Mouse (Mus musculus) liver, embryonic 12.5 days (tissue): ENCODE results near the gene Idh3a. TPM values are rescaled to one million over a fixed set of nuclear protein-coding genes. Genes with fewer than 3 reads are reported as not detected.

Experiments
- ATAC-seq: fragments of 200-750 bp; cut with Nextera tagmentation; 2 replicates; pipeline ENCODE4 v1.8.0; 2017; ENCODE audit warnings: moderate number of reproducible peaks, mild to moderate bottlenecking, moderate library complexity
- H3K27ac ChIP-seq: fragments of 300-500 bp; sonication (generic); 2 replicates; pipeline ENCODE4 v1.5.1; 2016; ENCODE audit warnings: mild to moderate bottlenecking
- H3K27me3 ChIP-seq: fragments of 300-500 bp; sonication (generic); replicated peaks from 2 replicates; pipeline ENCODE4 v1.6.1; 2016; ENCODE audit warnings: mild to moderate bottlenecking, moderate library complexity
- H3K36me3 ChIP-seq: fragments of 300-500 bp; sonication (generic); 2 replicates; pipeline ENCODE4 v1.6.1; 2016; ENCODE audit warnings: mild to moderate bottlenecking, moderate library complexity
- H3K4me1 ChIP-seq: fragments of 300-500 bp; sonication (generic); 2 replicates; pipeline ENCODE4 v1.6.1; 2016
- H3K4me2 ChIP-seq: fragments of 300-500 bp; sonication (generic); 2 replicates; pipeline ENCODE4 v1.6.1; 2016; ENCODE audit warnings: mild to moderate bottlenecking, moderate library complexity
- H3K4me3 ChIP-seq: fragments of 300-500 bp; sonication (generic); 2 replicates; pipeline ENCODE4 v1.5.1; 2016; ENCODE audit warnings: mild to moderate bottlenecking, moderate library complexity
- H3K9ac ChIP-seq: fragments of 300-500 bp; sonication (generic); 2 replicates; pipeline ENCODE4 v1.6.1; 2016; ENCODE audit warnings: mild to moderate bottlenecking, moderate library complexity
- H3K9me3 ChIP-seq: fragments of 300-500 bp; sonication (generic); replicated peaks from 2 replicates; pipeline ENCODE4 v1.6.1; 2016; ENCODE audit warnings: mild to moderate bottlenecking, moderate library complexity
- WGBS: fragments of 180-500 bp; shearing (Covaris S2); methylation state at CpG from one replicate; pipeline ENCODE4 v1.1.7; 2016; ENCODE audit not compliant: insufficient replicate concordance; 5-methylcytosine and 5-hydroxymethylcytosine counted together
- polyA plus RNA-seq: library from polyadenylated mRNA; unstranded; fragments of >200 nt; fragmentation: Nextera tagmentation; extraction: Ambion mirVana; gene quantifications from 2 replicates; pipeline ENCODE4 v1.2.1, GENCODE M21; 2016

The Idh3a gene
- polyA plus RNA-seq, 1 experiment from 2014 or later, result 150 TPM

DNA sequence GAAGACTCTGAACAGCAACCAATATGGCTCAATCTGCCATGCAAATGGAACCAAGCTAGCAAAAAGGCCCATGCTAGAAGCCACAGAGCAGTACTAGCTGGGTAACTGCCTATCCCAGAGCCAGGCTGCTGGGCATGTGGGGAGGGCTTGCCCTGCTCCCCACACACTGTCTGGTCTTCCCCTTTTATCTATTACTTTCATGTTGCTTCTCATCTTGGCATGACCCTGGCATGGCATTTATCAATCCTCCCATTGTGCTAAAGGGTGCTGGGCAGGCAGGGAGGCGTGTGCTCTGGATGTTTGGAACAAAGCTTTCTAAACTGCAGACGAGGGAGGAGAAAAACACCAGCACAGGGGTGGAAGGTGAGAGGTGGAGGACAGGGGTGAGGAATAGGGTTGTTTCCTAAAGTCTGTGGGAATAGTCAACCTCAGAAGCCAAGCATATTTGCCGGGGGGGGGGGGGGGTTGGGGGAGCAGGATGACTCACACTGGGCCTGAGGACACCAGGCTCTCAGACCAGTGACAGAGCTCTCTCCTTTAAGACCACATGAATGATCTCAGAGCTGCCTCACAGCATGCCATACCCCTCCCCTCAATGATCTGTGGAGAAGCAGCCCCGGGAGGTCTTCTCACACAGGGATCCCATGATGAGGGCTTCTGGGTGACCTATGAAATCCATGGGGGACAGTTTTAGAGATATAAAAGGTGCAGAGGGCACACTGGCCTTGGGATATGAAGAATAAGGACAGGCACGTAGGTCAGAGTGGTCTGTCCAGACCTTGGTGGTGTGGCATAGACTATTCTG, 51.6 kb downstream of the Idh3a start:
- Histone ChIP-seq H3K27me3 (no peaks in the 10 kb centered on the region), H3K4me3 (no peak overlapping the region), H3K9ac (no peak overlapping the region), H3K9me3 (no peaks in the 10 kb centered on the region), H3K4me1 (peaks cover 13% of the 10 kb centered on the region), H3K4me2 (no peak overlapping the region), H3K27ac (no peak overlapping the region), H3K36me3 (no peaks in the 10 kb centered on the region)
- 50% methylated on average over 4 of the region's 5 CpGs for WGBS
- no peak for ATAC-seq

DNA sequence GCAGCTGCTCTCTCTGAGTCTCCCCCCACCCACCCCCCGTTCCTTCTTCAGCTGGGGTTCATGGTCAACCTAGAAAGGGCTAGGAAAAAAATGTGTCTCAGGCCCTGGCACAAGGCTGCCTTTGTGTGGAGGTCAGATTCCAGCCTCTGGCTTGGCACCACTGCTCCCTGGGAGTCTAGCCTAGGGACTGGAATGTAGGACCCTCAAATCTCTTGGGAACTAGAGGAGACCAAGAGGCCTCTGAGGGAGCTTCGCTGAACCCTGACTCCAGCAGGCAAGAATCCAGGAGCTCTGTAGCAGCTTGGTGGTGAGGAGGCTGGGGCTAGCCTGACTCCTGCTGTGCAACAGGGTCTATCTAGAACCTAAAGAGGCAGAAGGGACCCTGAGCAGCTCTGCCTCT, 53.1 kb downstream of the Idh3a start:
- no peak overlapping the region for H3K4me3 ChIP-seq
- H3K4me1 ChIP-seq, result peaks cover 17% of the 10 kb centered on the region
- no peaks in the 10 kb centered on the region for H3K27me3 ChIP-seq
- WGBS, result 52% methylated on average over 2 of the region's 2 CpGs
- H3K27ac ChIP-seq, result no peak overlapping the region
- no peaks in the 10 kb centered on the region for H3K36me3 ChIP-seq
- ATAC-seq, result no peak
- H3K9ac ChIP-seq, result no peak overlapping the region
- H3K9me3 ChIP-seq, result no peaks in the 10 kb centered on the region
- no peak overlapping the region for H3K4me2 ChIP-seq

DNA sequence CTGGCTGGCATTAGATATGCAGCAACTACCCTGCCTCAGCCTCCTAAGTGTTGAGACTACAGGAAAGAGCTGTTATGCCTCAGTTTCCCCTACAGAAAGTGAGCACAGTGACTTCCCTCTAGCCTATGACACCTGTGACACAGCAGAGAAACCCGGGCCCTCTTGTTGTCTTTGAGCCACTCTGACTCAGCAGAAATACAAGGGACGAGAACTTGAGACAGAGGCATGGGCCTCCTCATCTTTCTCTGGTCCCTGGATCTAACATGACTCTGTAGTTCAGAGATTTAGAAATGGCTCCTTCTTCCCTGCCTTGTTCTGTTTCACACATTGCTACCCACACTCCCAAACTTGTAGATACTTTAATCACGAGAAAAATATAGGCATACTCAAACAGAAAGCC, 55.4 kb downstream of the Idh3a start:
- H3K4me1 ChIP-seq, result peaks cover 17% of the 10 kb centered on the region
- H3K4me3 ChIP-seq, result no peak overlapping the region
- no peaks in the 10 kb centered on the region for H3K36me3 ChIP-seq
- H3K27ac ChIP-seq, result no peak overlapping the region
- no peak overlapping the region for H3K9ac ChIP-seq
- 38% methylated on average over 3 of the region's 3 CpGs for WGBS
- no peak for ATAC-seq
- H3K27me3 ChIP-seq, result peaks cover 13% of the 10 kb centered on the region; the same call in 1 of the 2 replicates
- no peak overlapping the region for H3K4me2 ChIP-seq
- H3K9me3 ChIP-seq, result no peaks in the 10 kb centered on the region

DNA sequence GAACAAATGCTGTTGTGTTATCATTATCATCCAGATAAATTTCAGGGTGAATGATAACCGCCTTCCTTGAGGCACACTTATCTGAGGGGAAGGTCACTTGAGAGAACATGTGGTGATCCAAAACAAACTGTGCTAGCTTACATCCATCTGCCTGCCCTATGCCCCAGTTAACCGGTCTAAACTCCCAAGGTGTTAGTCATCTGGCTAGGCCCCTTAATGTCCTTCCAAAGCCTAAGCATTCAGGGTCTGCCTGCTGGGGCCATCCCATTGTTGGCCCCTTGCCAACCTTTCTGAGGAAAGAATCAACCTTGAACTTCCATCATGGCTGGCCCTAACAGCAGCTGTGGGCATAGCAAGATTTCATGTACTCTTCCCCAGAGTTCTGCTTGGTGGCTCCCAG, 56.0 kb downstream of the Idh3a start:
- 62% methylated on average over 2 of the region's 2 CpGs for WGBS
- H3K36me3 ChIP-seq, result no peaks in the 10 kb centered on the region
- H3K9ac ChIP-seq, result no peak overlapping the region
- no peak overlapping the region for H3K27ac ChIP-seq
- ATAC-seq, result no peak
- no peak overlapping the region for H3K4me3 ChIP-seq
- H3K4me1 ChIP-seq, result peaks cover 17% of the 10 kb centered on the region
- H3K9me3 ChIP-seq, result no peaks in the 10 kb centered on the region
- peaks cover 13% of the 10 kb centered on the region; the same call in 1 of the 2 replicates for H3K27me3 ChIP-seq
- H3K4me2 ChIP-seq, result no peak overlapping the region

DNA sequence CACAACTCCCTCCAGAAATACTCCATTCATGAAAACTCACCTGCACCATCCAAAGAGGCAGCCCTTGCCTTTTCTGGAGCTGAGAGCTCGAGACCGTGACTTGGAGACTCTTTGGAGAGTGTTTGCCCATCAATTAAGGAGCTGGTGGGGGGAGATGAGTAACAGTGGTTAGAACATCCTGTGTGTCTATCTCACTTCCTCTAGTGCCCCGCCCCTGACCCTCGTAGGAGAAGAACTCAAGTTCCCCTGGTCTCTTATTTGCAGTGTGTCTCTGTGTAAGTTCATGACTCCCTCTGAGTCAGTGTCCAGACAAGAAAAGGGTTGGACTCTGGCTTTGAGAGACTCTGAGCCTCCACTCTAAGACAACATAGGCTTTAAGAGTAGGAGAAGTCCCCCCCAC, 56.4 kb downstream of the Idh3a start:
- no peaks in the 10 kb centered on the region for H3K36me3 ChIP-seq
- ATAC-seq, result no peak
- H3K9me3 ChIP-seq, result no peaks in the 10 kb centered on the region
- H3K9ac ChIP-seq, result no peak overlapping the region
- no peak overlapping the region for H3K27ac ChIP-seq
- H3K27me3 ChIP-seq, result peaks cover 13% of the 10 kb centered on the region; the same call in 1 of the 2 replicates
- 11% methylated on average over 4 of the region's 4 CpGs for WGBS
- no peak overlapping the region for H3K4me3 ChIP-seq
- H3K4me2 ChIP-seq, result no peak overlapping the region
- peaks cover 17% of the 10 kb centered on the region for H3K4me1 ChIP-seq

DNA sequence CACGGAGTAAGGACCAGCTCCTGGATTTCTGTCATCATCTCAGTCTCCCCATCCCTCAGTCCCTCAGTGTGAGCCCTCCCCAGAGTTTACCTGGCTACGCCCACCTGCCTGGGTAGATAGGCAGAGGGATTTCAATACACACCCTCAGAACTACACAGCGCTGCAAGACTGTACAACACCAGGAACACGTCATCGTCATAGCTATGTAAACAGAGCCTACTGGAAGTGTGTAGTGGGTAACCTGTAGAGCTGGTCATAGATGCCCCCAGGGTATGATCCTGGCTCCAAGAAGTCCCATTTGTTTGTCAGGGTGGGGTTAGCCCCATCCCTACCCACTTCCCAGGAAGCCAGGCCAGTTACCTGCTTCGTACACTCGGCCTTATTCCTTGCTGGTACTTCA, 57.0 kb downstream of the Idh3a start:
- Histone ChIP-seq H3K4me2 (no peak overlapping the region), H3K4me1 (peaks cover 17% of the 10 kb centered on the region), H3K4me3 (no peak overlapping the region), H3K27me3 (peaks cover 13% of the 10 kb centered on the region; the same call in 1 of the 2 replicates), H3K9ac (no peak overlapping the region), H3K9me3 (no peaks in the 10 kb centered on the region), H3K36me3 (no peaks in the 10 kb centered on the region), H3K27ac (no peak overlapping the region)
- 83% methylated on average over 7 of the region's 7 CpGs for WGBS
- ATAC-seq, result 0 out of 2 replicates have a peak, but pooled peaks have one; percentile 13

DNA sequence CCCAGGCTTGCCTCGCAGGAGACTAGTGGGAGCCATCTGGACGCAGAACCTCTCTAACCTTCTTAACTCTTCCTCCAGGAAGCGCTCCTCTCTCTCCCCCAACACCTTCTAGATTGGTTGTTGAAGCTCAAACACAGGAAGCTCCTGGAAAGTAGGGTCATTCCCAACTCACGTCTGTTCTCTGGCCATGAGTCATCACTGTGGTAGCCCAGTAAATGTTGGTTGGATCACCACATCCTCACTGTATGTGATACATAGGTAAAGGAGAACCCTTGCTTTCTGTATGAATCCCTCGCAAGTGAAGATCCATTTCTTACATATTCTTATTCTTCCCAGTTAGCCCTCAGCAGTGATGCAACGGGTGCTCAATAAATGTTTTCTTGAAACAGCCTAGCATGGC, 59.4 kb downstream of the Idh3a start:
- Histone ChIP-seq H3K4me3 (no peak overlapping the region), H3K36me3 (no peaks in the 10 kb centered on the region), H3K9ac (no peak overlapping the region), H3K9me3 (no peaks in the 10 kb centered on the region), H3K4me1 (peaks cover 17% of the 10 kb centered on the region), H3K4me2 (no peak overlapping the region), H3K27me3 (peaks cover 13% of the 10 kb centered on the region; the same call in 1 of the 2 replicates), H3K27ac (no peak overlapping the region)
- ATAC-seq, result no peak
- WGBS, result 60% methylated on average over 6 of the region's 6 CpGs

DNA sequence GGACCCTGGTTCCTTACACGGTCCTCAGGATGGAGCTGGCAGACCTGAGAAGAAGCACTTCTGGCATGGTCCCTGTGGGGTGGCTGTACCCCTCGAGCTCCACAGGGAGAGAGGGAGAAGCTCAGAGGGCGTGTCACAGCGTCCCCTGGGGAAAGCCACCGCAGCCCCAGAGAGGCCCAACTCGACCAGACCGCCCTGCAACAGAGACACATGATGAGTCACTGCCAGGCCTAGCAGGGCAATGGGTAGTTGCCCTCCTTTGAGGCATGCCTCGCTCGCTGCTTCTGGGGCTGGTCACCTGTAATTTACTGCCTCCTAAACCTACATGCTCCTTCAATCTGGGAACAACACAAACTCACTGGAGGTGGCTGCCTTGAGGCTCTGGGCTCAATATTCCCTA, 60.1 kb downstream of the Idh3a start:
- no peak overlapping the region for H3K4me2 ChIP-seq
- H3K36me3 ChIP-seq, result no peaks in the 10 kb centered on the region
- H3K4me3 ChIP-seq, result no peak overlapping the region
- no peak for ATAC-seq
- H3K9me3 ChIP-seq, result no peaks in the 10 kb centered on the region
- peaks cover 13% of the 10 kb centered on the region; the same call in 1 of the 2 replicates for H3K27me3 ChIP-seq
- H3K27ac ChIP-seq, result no peak overlapping the region
- H3K4me1 ChIP-seq, result peaks cover 17% of the 10 kb centered on the region
- 64% methylated on average over 9 of the region's 9 CpGs for WGBS
- no peak overlapping the region for H3K9ac ChIP-seq

DNA sequence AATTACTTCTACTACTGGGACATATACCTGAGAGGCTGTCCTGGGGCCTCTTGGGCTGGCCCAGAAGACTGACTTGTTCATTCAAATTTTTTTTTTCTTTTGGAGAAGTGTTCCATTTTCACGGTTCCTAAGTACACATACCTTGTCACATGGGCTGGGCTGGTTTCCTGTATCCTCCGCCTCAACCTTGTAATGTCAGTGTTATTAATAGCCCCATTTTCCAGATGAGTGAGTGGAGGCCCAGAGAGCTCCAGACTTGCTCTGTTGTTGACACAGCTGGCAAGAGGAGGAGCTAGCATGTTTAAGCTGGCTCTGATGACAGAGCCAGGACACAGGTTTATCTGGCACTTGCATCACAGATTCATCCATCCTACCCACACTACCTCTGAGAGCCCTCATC, 61.3 kb downstream of the Idh3a start:
- peaks cover 13% of the 10 kb centered on the region; the same call in 1 of the 2 replicates for H3K27me3 ChIP-seq
- WGBS, result 47% methylated on average over 2 of the region's 2 CpGs
- peaks cover 6% of the 10 kb centered on the region for H3K4me1 ChIP-seq
- no peak for ATAC-seq
- H3K36me3 ChIP-seq, result no peaks in the 10 kb centered on the region
- no peak overlapping the region for H3K27ac ChIP-seq
- no peak overlapping the region for H3K9ac ChIP-seq
- H3K4me3 ChIP-seq, result no peak overlapping the region
- H3K4me2 ChIP-seq, result no peak overlapping the region
- no peaks in the 10 kb centered on the region for H3K9me3 ChIP-seq

DNA sequence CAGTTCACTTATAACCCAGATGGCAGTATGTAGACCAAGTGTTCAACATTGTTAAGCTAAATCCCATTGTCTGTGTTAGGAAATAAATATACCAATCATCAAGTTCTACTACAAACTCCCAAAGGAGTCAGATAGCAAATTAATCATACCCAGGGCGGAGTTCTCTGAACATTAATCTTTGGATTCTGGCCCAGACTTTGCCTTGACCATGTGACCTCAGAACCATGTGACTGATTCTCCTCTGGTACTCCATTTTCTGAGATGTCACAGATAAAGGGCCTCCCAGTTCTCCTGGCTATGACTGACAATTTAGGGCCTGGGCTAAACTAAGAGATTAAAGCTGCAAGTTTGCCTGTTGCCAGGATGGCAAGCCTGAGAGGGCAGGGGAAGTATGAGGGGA, 63.2 kb downstream of the Idh3a start:
- Histone ChIP-seq H3K4me2 (no peak overlapping the region), H3K9ac (no peak overlapping the region), H3K36me3 (no peaks in the 10 kb centered on the region), H3K4me3 (no peak overlapping the region), H3K27ac (no peak overlapping the region), H3K9me3 (no peaks in the 10 kb centered on the region), H3K4me1 (no peaks in the 10 kb centered on the region), H3K27me3 (peaks cover 13% of the 10 kb centered on the region; the same call in 1 of the 2 replicates)
- no peak for ATAC-seq
- 72% methylated on average over 1 of the region's 1 CpGs for WGBS

DNA sequence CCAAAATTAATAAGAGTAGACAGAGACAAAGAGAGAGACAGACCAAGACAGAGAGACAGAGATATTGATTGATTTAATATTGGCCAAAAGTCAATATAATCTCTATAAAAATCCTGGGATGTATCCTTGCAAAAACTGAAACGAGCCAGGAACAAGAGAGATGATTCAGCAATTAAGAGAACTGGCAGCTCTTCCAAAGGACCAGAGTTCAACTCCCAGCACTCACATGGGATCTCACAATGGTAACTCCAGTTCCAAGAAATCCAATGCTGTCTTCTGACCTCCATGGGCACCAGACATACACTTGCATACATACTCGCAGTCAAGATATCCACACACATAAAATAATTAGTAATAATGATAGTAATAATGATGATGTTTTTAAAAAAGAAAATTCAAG, 66.6 kb downstream of the Idh3a start:
- 46% methylated on average over 2 of the region's 2 CpGs for WGBS

More for the DNA sequence above, 66.6 kb downstream of the Idh3a start:
- Histone ChIP-seq H3K27me3 (no peaks in the 10 kb centered on the region), H3K9ac (no peak overlapping the region), H3K4me3 (no peak overlapping the region), H3K4me1 (no peaks in the 10 kb centered on the region), H3K4me2 (no peak overlapping the region), H3K9me3 (no peaks in the 10 kb centered on the region), H3K27ac (no peak overlapping the region), H3K36me3 (no peaks in the 10 kb centered on the region)
- no peak for ATAC-seq
